Mouse (Mus musculus): ENCODE measurements around the gene Rbsn. TPM values are rescaled to one million over a fixed set of nuclear protein-coding genes. Genes with fewer than 3 reads are reported as not detected.

Gene Rbsn
- polyA plus RNA-seq (2014; fragmentation: Nextera tagmentation; extraction: Ambion mirVana), result 12.7 and 13.1 TPM in 2 replicates

DNA sequence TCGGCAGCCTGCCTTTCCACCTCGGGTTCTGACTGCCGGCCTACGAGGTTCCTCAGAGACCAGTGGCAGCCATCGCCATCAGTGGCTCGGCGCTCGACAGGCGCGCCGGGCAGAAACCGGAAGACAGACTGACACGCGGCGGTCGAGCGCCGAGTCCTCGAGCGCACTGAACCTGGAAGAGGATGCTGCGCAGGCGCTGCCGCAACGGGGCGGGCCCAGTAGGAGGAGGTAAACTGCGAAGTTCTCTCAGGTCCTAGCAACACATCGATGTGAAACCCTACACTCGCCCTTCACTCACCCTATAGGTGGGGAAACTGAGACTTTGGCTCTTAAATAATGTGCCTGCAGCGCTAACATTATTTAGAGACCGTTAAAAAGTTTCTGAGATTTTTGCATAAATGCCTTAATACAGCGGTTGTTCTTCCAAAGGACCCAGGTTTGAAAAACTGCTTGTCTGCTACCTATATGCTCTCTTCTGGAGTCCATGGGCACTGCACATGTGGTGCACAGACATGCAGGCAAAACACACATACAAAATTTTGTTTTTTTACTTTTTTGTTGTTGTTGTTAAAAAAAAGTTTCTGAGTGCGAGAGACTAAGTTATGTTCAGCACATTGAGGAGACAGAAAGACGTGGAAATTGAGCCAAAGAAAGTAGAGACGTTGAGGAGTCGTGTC is at the start of gene Rbsn:
TSS of gene Rbsn (minus strand) at position 153 of the 677 bp plus-strand sequence.
- Histone ChIP-seq H3K27ac (ENCODE audit: low read depth, low read length) (peak within 1 kb of the TSS; percentile 74; the same call in 1 of the 2 replicates), H3K27me3 (replicated peaks; ENCODE audit: control insufficient read depth, insufficient read depth, low read length) (no peaks in the 10 kb centered on the region), H3K36me3 (ENCODE audit: control insufficient read depth, insufficient read depth, low read length) (0 out of 2 replicates have a peak, but pooled peaks cover 2% of the 10 kb centered on the region), H3K4me3 (ENCODE audit: low read depth, low read length) (peak within 1 kb of the TSS; percentile 89), H3K4me2 (peak within 1 kb of the TSS; percentile 87), H3K4me1 (replicated peaks; ENCODE audit: control insufficient read depth, insufficient read depth, low read length) (peaks cover 9% of the 10 kb centered on the region), H3K9ac (ENCODE audit: low read depth, low read length) (peak within 1 kb of the TSS; percentile 87), H3K9me3 (ENCODE audit: control insufficient read depth, low read length) (no peaks in the 10 kb centered on the region)
- 10% methylated on average over 35 of the region's 35 CpGs for WGBS
- ATAC-seq (replicated peaks; ENCODE audit: low FRiP score), result peak; percentile 96
- peak; percentile 88 for DNase-seq (ENCODE audit: low spot score)

DNA sequence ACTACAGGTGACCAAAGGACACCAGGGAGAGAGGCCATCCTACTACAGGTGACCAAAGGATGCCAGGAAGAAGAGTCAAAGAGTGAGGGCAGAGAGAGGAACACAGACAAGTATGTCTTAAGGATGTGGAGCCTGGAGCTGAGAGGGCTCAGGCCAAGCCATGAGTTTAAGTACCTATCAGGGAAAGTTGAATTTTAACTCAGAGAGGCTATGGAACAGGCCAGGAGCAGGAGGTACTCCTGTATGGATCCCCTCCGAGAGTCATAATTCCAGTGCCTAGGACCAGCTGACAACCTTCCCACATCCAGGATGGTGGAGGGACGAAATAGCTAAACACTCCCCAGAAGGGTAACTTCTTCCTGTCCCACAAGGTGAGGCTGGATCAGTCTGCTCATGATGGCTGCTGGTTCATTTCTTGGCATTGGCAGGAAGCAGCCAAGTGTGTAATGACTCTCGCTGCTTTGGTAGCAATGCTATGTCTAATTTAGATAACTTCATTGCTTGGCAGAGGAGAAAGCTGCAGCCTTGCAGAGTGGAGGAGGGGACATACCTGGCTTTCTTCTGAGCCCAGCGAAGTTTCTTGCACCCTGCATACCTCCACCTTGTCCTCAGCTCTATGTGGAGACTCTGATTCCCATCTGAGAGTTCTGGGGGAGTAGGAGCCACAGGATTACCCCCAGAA is 46.6 kb upstream of the Rbsn start:
- ATAC-seq (replicated peaks; ENCODE audit: low FRiP score) (no peak), DNase-seq (ENCODE audit: low spot score) (no peak)
- 72% methylated on average over 4 of the region's 4 CpGs for WGBS
- Histone ChIP-seq H3K27me3 (replicated peaks; ENCODE audit: control insufficient read depth, insufficient read depth, low read length) (no peaks in the 10 kb centered on the region), H3K27ac (ENCODE audit: low read depth, low read length) (no peak overlapping the region), H3K4me1 (replicated peaks; ENCODE audit: control insufficient read depth, insufficient read depth, low read length) (peaks cover 5% of the 10 kb centered on the region), H3K9me3 (ENCODE audit: control insufficient read depth, low read length) (no peaks in the 10 kb centered on the region), H3K4me2 (no peak overlapping the region), H3K4me3 (ENCODE audit: low read depth, low read length) (no peak overlapping the region), H3K9ac (ENCODE audit: low read depth, low read length) (no peak overlapping the region), H3K36me3 (ENCODE audit: control insufficient read depth, insufficient read depth, low read length) (no peaks in the 10 kb centered on the region)

DNA sequence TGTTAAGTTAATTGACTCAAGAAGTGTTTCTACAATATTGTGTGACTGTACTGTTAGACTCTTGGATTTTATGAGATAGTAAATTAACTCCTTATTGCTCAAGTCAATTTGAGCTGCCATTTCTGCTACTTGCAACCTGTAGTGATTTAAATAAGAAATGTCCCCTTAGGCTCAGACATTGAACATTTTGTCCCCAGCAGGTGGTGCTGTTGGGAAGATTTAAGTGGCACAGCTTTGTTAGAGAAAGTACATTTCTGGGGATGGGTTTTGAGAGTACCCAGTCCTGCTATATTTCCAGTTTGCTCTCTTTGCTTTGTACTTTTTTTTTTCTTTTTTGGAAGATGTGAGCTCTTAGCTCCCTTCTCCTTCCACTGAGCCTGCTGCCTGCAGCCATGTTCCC is 40.6 kb upstream of the Rbsn start:
- Histone ChIP-seq H3K27ac (ENCODE audit: low read depth, low read length) (no peak overlapping the region), H3K4me1 (replicated peaks; ENCODE audit: control insufficient read depth, insufficient read depth, low read length) (peaks cover 5% of the 10 kb centered on the region), H3K27me3 (replicated peaks; ENCODE audit: control insufficient read depth, insufficient read depth, low read length) (no peaks in the 10 kb centered on the region), H3K36me3 (ENCODE audit: control insufficient read depth, insufficient read depth, low read length) (no peaks in the 10 kb centered on the region), H3K4me3 (ENCODE audit: low read depth, low read length) (no peak overlapping the region), H3K9me3 (ENCODE audit: control insufficient read depth, low read length) (0 out of 2 replicates have a peak, but pooled peaks cover 3% of the 10 kb centered on the region), H3K4me2 (no peak overlapping the region), H3K9ac (ENCODE audit: low read depth, low read length) (no peak overlapping the region)
- no peak for ATAC-seq (replicated peaks; ENCODE audit: low FRiP score)
- DNase-seq (ENCODE audit: low spot score), result no peak

DNA sequence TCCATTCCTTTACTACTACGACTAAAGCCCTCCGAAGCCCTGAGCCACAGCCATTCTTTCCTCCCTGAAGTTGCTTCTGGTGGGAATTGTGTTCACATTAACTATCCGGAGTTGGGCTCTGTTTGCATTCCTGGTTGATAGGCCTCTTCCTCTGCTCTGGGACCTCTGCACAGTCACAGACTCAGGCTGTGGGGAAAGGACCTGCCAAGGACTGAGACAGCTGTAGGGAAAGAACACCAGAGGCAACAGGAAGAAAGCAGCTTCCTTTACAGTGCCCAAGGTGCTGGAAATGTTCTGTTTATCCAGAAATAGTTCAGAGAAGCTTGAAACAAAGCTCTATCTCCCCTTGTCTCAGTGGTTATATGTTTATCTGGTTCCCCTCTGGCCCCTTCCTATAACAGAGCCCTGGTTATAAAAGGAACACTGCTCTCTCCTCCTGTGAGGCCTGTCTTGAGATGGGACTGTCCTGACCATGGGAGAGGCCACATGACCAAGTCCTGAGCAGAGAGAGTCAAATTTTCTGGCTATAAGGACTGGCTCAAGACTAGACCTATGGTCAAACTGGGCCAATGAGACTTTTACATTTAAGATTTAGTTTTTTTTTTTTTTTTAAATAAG is 38.6 kb upstream of the Rbsn start:
- no peak for ATAC-seq (replicated peaks; ENCODE audit: low FRiP score)
- H3K4me1 ChIP-seq (replicated peaks; ENCODE audit: control insufficient read depth, insufficient read depth, low read length), result no peaks in the 10 kb centered on the region
- no peak overlapping the region for H3K27ac ChIP-seq (ENCODE audit: low read depth, low read length)
- no peak for DNase-seq (ENCODE audit: low spot score)
- no peak overlapping the region for H3K9ac ChIP-seq (ENCODE audit: low read depth, low read length)
- H3K9me3 ChIP-seq (ENCODE audit: control insufficient read depth, low read length), result 0 out of 2 replicates have a peak, but pooled peaks cover 3% of the 10 kb centered on the region
- H3K27me3 ChIP-seq (replicated peaks; ENCODE audit: control insufficient read depth, insufficient read depth, low read length), result no peaks in the 10 kb centered on the region
- H3K4me2 ChIP-seq, result no peak overlapping the region
- no peak overlapping the region for H3K4me3 ChIP-seq (ENCODE audit: low read depth, low read length)
- WGBS, result 59% methylated on average over 3 of the region's 3 CpGs
- no peaks in the 10 kb centered on the region for H3K36me3 ChIP-seq (ENCODE audit: control insufficient read depth, insufficient read depth, low read length)

DNA sequence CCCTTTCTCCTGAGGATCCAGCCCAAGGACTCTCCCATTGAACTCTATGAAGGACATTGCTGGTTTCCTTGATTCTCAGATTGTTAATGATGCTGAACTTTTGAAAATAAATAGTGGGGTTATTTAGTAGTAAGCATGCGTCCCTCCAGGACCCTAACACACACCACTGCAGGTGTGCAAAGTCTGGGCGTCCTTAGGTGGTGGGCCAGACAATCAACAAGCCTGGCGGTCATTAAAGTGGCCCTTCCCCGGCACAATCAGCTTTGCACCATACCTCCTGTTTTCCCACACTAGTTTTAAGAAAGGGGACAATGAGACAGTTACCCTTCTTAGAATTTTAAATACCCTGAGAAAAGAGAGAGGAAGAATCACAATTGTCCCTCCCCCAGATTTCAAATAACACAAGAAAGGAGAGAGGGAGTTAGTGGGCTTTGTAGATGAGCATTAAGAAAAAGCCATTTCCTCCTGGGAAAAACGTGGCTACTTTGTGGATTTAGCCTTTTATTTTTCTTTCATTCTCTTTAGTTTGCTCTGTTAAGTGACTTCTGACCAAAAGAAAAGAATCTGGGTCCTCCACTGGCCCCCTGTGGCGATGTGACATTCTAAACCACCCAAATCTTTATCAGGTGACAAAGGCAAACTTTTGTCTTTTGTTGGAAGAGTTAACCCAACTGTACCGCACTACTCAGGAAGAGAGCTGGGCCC is 32.6 kb upstream of the Rbsn start:
- Histone ChIP-seq H3K9ac (ENCODE audit: low read depth, low read length) (no peak overlapping the region), H3K27me3 (replicated peaks; ENCODE audit: control insufficient read depth, insufficient read depth, low read length) (peaks cover 41% of the 10 kb centered on the region), H3K4me1 (replicated peaks; ENCODE audit: control insufficient read depth, insufficient read depth, low read length) (no peaks in the 10 kb centered on the region), H3K4me2 (no peak overlapping the region), H3K27ac (ENCODE audit: low read depth, low read length) (no peak overlapping the region), H3K4me3 (ENCODE audit: low read depth, low read length) (no peak overlapping the region), H3K36me3 (ENCODE audit: control insufficient read depth, insufficient read depth, low read length) (no peaks in the 10 kb centered on the region), H3K9me3 (ENCODE audit: control insufficient read depth, low read length) (no peaks in the 10 kb centered on the region)
- DNase-seq (ENCODE audit: low spot score), result no peak
- WGBS, result 33% methylated on average over 7 of the region's 7 CpGs
- no peak for ATAC-seq (replicated peaks; ENCODE audit: low FRiP score)

DNA sequence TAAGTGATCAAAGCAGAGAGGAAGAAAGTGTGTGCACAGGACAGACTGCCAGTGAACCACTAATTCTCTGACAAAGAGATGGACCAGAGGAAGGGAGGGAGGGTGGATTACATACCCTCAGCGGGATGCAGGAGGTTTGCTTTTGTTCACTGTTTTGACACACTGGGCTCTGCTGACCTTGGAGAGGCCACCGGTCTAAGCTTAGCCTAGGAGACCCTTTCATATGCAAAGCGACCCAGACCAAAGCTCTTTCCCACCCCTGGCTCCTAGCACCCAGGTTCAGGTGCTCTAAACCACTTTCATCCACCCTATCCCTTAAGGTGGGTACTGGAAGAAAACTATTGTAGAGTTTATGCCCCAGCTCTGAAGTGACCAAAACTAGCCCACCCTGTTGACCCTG is 31.6 kb upstream of the Rbsn start:
- Histone ChIP-seq H3K4me1 (replicated peaks; ENCODE audit: control insufficient read depth, insufficient read depth, low read length) (peaks cover 2% of the 10 kb centered on the region; the same call in 1 of the 2 replicates), H3K4me2 (no peak overlapping the region), H3K9me3 (ENCODE audit: control insufficient read depth, low read length) (no peaks in the 10 kb centered on the region), H3K27me3 (replicated peaks; ENCODE audit: control insufficient read depth, insufficient read depth, low read length) (peaks cover 41% of the 10 kb centered on the region), H3K27ac (ENCODE audit: low read depth, low read length) (no peak overlapping the region), H3K9ac (ENCODE audit: low read depth, low read length) (no peak overlapping the region), H3K36me3 (ENCODE audit: control insufficient read depth, insufficient read depth, low read length) (no peaks in the 10 kb centered on the region), H3K4me3 (ENCODE audit: low read depth, low read length) (no peak overlapping the region)
- ATAC-seq (replicated peaks; ENCODE audit: low FRiP score) (no peak), DNase-seq (ENCODE audit: low spot score) (no peak)
- 30% methylated on average over 3 of the region's 3 CpGs for WGBS

DNA sequence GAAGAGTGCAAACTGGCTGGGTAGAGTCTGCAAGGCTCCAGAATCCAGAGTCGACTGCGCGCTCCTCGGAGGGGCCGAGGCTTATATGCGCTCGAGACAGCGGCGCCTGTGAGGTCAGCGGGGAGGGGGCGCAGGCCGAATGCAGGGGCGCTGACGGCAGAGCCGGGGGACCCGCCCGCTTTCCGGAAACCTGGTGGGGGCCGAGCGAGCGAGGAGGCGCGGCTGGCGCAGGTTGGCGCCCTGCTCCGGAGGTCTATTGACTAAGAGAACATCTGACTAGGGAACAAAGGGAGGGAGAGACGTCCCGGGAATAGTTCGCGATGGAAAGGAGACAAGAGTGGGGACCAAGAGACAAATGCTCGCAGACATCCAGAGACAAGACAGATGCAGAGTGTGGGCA is 29.9 kb upstream of the Rbsn start, which contains the start of gene Trh:
TSS of gene Trh (minus strand) at position 60 of the 400 bp plus-strand sequence.
- Histone ChIP-seq H3K36me3 (ENCODE audit: control insufficient read depth, insufficient read depth, low read length) (no peaks in the 10 kb centered on the region), H3K27me3 (replicated peaks; ENCODE audit: control insufficient read depth, insufficient read depth, low read length) (peaks cover 41% of the 10 kb centered on the region), H3K4me2 (peak within 1 kb of the TSS; percentile 55), H3K4me1 (replicated peaks; ENCODE audit: control insufficient read depth, insufficient read depth, low read length) (peaks cover 2% of the 10 kb centered on the region; the same call in 1 of the 2 replicates), H3K27ac (ENCODE audit: low read depth, low read length) (no peak within 1 kb of the TSS), H3K9ac (ENCODE audit: low read depth, low read length) (no peak within 1 kb of the TSS), H3K9me3 (ENCODE audit: control insufficient read depth, low read length) (no peaks in the 10 kb centered on the region), H3K4me3 (ENCODE audit: low read depth, low read length) (peak within 1 kb of the TSS; percentile 20; the same call in 1 of the 2 replicates)
- ATAC-seq (replicated peaks; ENCODE audit: low FRiP score), result no peak
- DNase-seq (ENCODE audit: low spot score), result no peak
- 2% methylated on average over 31 of the region's 31 CpGs for WGBS

DNA sequence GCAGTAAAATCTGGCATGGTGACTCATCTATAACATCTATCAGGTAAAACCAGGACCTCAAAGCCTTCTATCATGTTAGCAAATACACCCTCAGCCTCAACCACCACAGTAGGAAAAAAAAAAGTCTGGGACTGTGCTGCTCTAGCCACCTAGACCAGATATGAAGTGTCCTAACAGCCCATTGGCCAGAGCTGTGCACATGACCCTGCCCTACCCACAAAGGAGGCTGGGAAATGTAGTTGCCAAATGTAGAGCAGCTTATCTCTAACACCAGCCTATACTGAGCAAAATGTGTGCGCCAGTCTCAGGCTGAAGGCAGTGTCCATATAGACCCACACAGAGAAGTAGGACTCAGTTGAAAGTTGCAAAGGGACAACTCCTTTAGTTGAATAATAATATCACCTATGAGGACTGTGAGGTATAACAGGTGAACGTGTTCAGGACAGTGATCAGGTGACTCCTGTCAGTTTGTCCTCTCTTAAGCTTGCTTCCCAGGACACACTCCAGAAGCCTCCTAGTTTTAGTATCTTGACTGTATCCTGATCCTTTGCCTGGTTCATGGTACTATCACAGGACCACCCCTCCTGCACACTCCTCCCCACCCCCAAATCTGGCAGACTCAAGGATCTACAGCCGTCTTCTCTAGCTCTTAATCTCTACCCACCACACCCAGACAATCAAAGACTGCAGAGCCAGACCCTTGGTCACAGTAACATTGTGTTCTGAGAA is 26.6 kb upstream of the Rbsn start:
- WGBS, result 41% methylated on average over 3 of the region's 3 CpGs
- peak; percentile 99 for ATAC-seq (replicated peaks; ENCODE audit: low FRiP score)
- Histone ChIP-seq H3K9ac (ENCODE audit: low read depth, low read length) (no peak overlapping the region), H3K27me3 (replicated peaks; ENCODE audit: control insufficient read depth, insufficient read depth, low read length) (peaks cover 33% of the 10 kb centered on the region), H3K9me3 (ENCODE audit: control insufficient read depth, low read length) (no peaks in the 10 kb centered on the region), H3K36me3 (ENCODE audit: control insufficient read depth, insufficient read depth, low read length) (no peaks in the 10 kb centered on the region), H3K27ac (ENCODE audit: low read depth, low read length) (no peak overlapping the region), H3K4me2 (no peak overlapping the region), H3K4me3 (ENCODE audit: low read depth, low read length) (no peak overlapping the region), H3K4me1 (replicated peaks; ENCODE audit: control insufficient read depth, insufficient read depth, low read length) (peaks cover 2% of the 10 kb centered on the region; the same call in 1 of the 2 replicates)
- DNase-seq (ENCODE audit: low spot score), result peak; percentile 51
